32 mouse cellular contexts compared by ENCODE assay signal in genomic region chr13:34977410-34977809, GRCm38 (mm10). TPM values are rescaled to one million over a fixed set of nuclear protein-coding genes. Genes with fewer than 3 reads are reported as not detected.
"Had no signal": no experiment of that assay in that cellular context is flagged by ENCODE, and none has a peak within 500 bp of the region (broad histone marks: within the 10 kb centered on the region; RNA-seq: fewer than 3 reads in every experiment).

No protein-coding gene starts in this region.

- H3K4me2 ChIP-seq: limb, embryonic 13.5 days; lung, embryonic 15.5 days; midbrain, embryonic 11.5 days; neural tube, embryonic 12.5 days; neural tube, embryonic 15.5 days; stomach, embryonic 15.5 days had no signal

- H3K27ac ChIP-seq: kidney, postnatal 0 days; layer of hippocampus, adult 2 months; limb, embryonic 10.5 days; limb, embryonic 13.5 days; lung, embryonic 15.5 days; neural tube, embryonic 12.5 days; neural tube, embryonic 15.5 days; stomach, embryonic 15.5 days had no signal

- H3K27me3 ChIP-seq: limb, embryonic 13.5 days; lung, embryonic 15.5 days; neural tube, embryonic 12.5 days; neural tube, embryonic 15.5 days; stomach, embryonic 15.5 days had no signal

- H3K4me3 ChIP-seq: layer of hippocampus, adult 2 months; limb, embryonic 10.5 days; limb, embryonic 13.5 days; lung, embryonic 15.5 days; neural tube, embryonic 12.5 days; neural tube, embryonic 15.5 days; stomach, embryonic 15.5 days had no signal

- ATAC-seq: intestine, postnatal 0 days had no signal

- DNase-seq: kidney, adult 2 months; kidney, postnatal 25 days; layer of hippocampus, adult 9-11 months; lung, adult 18-20 months; lung, postnatal 14 days; lung, postnatal 4 days; midbrain, embryonic 14.5 days; right cerebral cortex, adult 18-20 months; right cerebral cortex, postnatal 14 days; right cerebral cortex, postnatal 4 days; spleen, adult 18-20 months; thymus, postnatal 36 days had no signal

- H3K4me1 ChIP-seq: limb, embryonic 10.5 days; limb, embryonic 13.5 days; lung, embryonic 15.5 days; neural tube, embryonic 12.5 days; neural tube, embryonic 15.5 days; stomach, embryonic 15.5 days had no signal

- H3K9me3 ChIP-seq: limb, embryonic 10.5 days; limb, embryonic 13.5 days; lung, embryonic 15.5 days; neural tube, embryonic 12.5 days; neural tube, embryonic 15.5 days; stomach, embryonic 15.5 days had no signal

- H3K9ac ChIP-seq: limb, embryonic 13.5 days; lung, embryonic 15.5 days; neural tube, embryonic 12.5 days; neural tube, embryonic 15.5 days; stomach, embryonic 15.5 days had no signal

RNA-seq across cellular contexts. Expression of gene Eci3, which starts 13.8 kb away (rescaled TPM):
- total RNA-seq: megakaryocyte progenitor cell, adult 5-6 weeks; megakaryocyte-erythroid progenitor cell, adult 5-6 weeks; midbrain, postnatal 0 days had no signal
- polyA plus RNA-seq: limb, embryonic 10.5 days had no signal

RNA-seq across cellular contexts. Expression of gene 4933417A18Rik, which starts 53.2 kb away (rescaled TPM):
- total RNA-seq: layer of hippocampus, adult 2 months; layer of hippocampus, postnatal 25 days; left cerebral cortex, adult 18-20 months; left cerebral cortex, postnatal 25 days; megakaryocyte progenitor cell, adult 5-6 weeks; megakaryocyte-erythroid progenitor cell, adult 5-6 weeks; midbrain, postnatal 0 days had no signal
- polyA plus RNA-seq: intestine, postnatal 0 days; kidney, adult 2 months; kidney, embryonic 14.5 days; kidney, postnatal 0 days; large intestine, adult 2 months; limb, embryonic 10.5 days; limb, embryonic 13.5 days; lung, embryonic 15.5 days; midbrain, embryonic 11.5 days; midbrain, embryonic 14.5 days; midbrain, postnatal 0 days; neural tube, embryonic 12.5 days; neural tube, embryonic 15.5 days; stomach, embryonic 15.5 days; thymus, postnatal 0 days; urinary bladder, adult 2 months had no signal

RNA-seq across cellular contexts. Expression of gene Fam217a, which starts 53.3 kb away (rescaled TPM):
- total RNA-seq: megakaryocyte-erythroid progenitor cell, adult 5-6 weeks had no signal
